Mouse (Mus musculus) lung, postnatal 0 days (tissue): ENCODE measurements at regions not wholly inside any gene's neighbourhood (a gene's known extent, or its start where the extent isn't known, plus 50 kb on each side); places are given as distances from the start of the nearest gene placed in this dataset.

Experiments
- CTCF ChIP-seq: IDR thresholded peaks from 2 replicates; pipeline ENCODE4 v1.5.1; 2016; ENCODE audit warnings: antibody characterized with exemption, mild to moderate bottlenecking
- EP300 ChIP-seq: IDR thresholded peaks from 2 replicates; pipeline ENCODE4 v1.6.1; 2016; ENCODE audit warnings: antibody characterized with exemption, mild to moderate bottlenecking, control low read depth

DNA sequence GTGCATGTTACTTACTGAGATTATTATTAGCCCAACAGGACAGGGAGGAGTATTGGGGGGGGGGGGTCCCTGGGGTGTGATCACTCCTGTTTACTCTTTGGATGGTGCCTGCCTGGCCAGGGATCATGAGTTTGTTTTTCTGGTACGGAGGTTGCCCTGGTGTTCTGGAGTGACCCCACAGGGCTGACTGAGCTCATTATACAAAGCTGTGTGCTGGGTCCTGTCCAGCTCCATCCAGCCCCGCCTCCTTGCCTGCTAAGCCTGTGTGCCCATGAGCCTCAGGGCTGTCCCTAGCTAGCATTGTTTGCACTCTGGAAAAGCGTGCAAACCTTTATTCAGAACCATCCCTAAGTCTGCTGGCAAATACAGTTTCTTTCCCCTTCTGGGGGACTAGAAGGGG lies 1335.1 kb upstream of the A1bg start:
- TF ChIP-seq CTCF = no peak
- no peak for TF ChIP-seq EP300
